ENCODE assay signal across 28 mouse cellular contexts in the genomic region with DNA sequence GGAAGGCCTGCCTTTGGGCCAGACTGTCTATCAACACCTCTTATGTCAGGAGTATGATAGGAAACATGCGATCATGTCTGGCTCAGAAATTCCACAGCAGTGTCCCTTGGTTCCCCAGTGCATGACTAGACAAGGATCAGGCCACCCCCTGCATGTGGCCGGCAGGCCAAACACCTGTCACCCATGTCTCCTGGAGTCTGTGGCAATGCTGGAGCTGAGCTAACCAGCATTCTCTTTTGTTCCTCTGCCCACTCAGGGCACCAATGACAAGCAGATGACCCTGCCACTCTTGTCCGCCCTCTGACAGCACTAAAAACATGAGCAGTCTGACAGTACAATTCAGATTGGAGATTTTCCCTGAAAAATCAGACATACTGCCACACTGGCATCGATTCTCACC. TPM values are rescaled to one million over a fixed set of nuclear protein-coding genes. Genes with fewer than 3 reads are reported as not detected.
DNase-seq lines count a peak whose midpoint lies in the region; ATAC-seq lines count a peak whose summit lies in the region.
"Had no signal": no experiment of that assay in that cellular context is flagged by ENCODE, and none has a peak within 500 bp of the region (broad histone marks: within the 10 kb centered on the region; RNA-seq: fewer than 3 reads in every experiment).

No protein-coding gene starts in this region.

- 86% methylated on average over 4 of the region's 4 CpGs for WGBS in forebrain, embryonic 10.5 days
- WGBS in forebrain, embryonic 15.5 days, result 86% methylated on average over 4 of the region's 4 CpGs
- WGBS in midbrain, embryonic 11.5 days, result 82% methylated on average over 4 of the region's 4 CpGs
- 71% methylated on average over 4 of the region's 4 CpGs for WGBS in midbrain, embryonic 14.5 days
- 84% methylated on average over 4 of the region's 4 CpGs for WGBS in limb, embryonic 10.5 days

- no peak for ATAC-seq in forebrain, embryonic 15.5 days (replicated peaks)
- ATAC-seq in midbrain, embryonic 11.5 days (ENCODE audit: low FRiP score), result no peak
- no peak for ATAC-seq in midbrain, embryonic 14.5 days (ENCODE audit: low FRiP score, low TSS enrichment)
- ATAC-seq: forebrain, embryonic 16.5 days; hindbrain, postnatal 0 days; midbrain, embryonic 13.5 days had no signal

- H3K27me3 ChIP-seq in forebrain, embryonic 10.5 days (ENCODE audit: poor library complexity, severe bottlenecking), result peaks cover 34% of the 10 kb centered on the region
- no peaks in the 10 kb centered on the region for H3K27me3 ChIP-seq in forebrain, embryonic 15.5 days
- H3K27me3 ChIP-seq in midbrain, embryonic 11.5 days (ENCODE audit: control insufficient read depth, insufficient read depth, low read length), result no peaks in the 10 kb centered on the region; the same call in 1 of the 2 replicates
- H3K27me3 ChIP-seq in midbrain, embryonic 14.5 days (ENCODE audit: control insufficient read depth, insufficient read depth, low read length), result 0 out of 2 replicates have a peak, but pooled peaks cover 10% of the 10 kb centered on the region
- 0 out of 2 replicates have a peak, but pooled peaks cover 5% of the 10 kb centered on the region for H3K27me3 ChIP-seq in limb, embryonic 10.5 days (ENCODE audit: low read depth, poor library complexity, severe bottlenecking)
- H3K27me3 ChIP-seq: neural tube, embryonic 12.5 days had no signal

- H3K4me1 ChIP-seq in forebrain, embryonic 10.5 days, result peaks cover 71% of the 10 kb centered on the region
- H3K4me1 ChIP-seq in forebrain, embryonic 15.5 days, result peaks cover 30% of the 10 kb centered on the region
- peaks cover 14% of the 10 kb centered on the region for H3K4me1 ChIP-seq in midbrain, embryonic 11.5 days (ENCODE audit: control insufficient read depth, insufficient read depth, low read length)
- peaks cover 16% of the 10 kb centered on the region for H3K4me1 ChIP-seq in midbrain, embryonic 14.5 days (ENCODE audit: control insufficient read depth, insufficient read depth, low read length)
- peaks cover 81% of the 10 kb centered on the region for H3K4me1 ChIP-seq in limb, embryonic 10.5 days

- H3K27ac ChIP-seq in forebrain, embryonic 10.5 days, result peak overlapping the region; percentile 62
- no peak overlapping the region for H3K27ac ChIP-seq in forebrain, embryonic 15.5 days (replicated peaks)
- no peak overlapping the region for H3K27ac ChIP-seq in midbrain, embryonic 11.5 days (ENCODE audit: low read depth, low read length)
- H3K27ac ChIP-seq in midbrain, embryonic 14.5 days (replicated peaks; ENCODE audit: low read depth, low read length), result no peak overlapping the region
- H3K27ac ChIP-seq in limb, embryonic 10.5 days, result peak overlapping the region; percentile 72
- H3K27ac ChIP-seq: heart, adult 2 months; hindbrain, postnatal 0 days; intestine, embryonic 15.5 days; kidney, postnatal 0 days; lung, embryonic 15.5 days; midbrain, embryonic 13.5 days; neural tube, embryonic 12.5 days had no signal

- no peaks in the 10 kb centered on the region for H3K9me3 ChIP-seq in forebrain, embryonic 10.5 days
- H3K9me3 ChIP-seq in forebrain, embryonic 15.5 days, result no peaks in the 10 kb centered on the region
- no peaks in the 10 kb centered on the region for H3K9me3 ChIP-seq in midbrain, embryonic 11.5 days (ENCODE audit: control insufficient read depth, low read length)
- no peaks in the 10 kb centered on the region for H3K9me3 ChIP-seq in midbrain, embryonic 14.5 days (ENCODE audit: control insufficient read depth, low read length)
- H3K9me3 ChIP-seq in limb, embryonic 10.5 days (replicated peaks), result no peaks in the 10 kb centered on the region
- H3K9me3 ChIP-seq: G1E; heart, embryonic 12.5 days; intestine, embryonic 15.5 days; lung, embryonic 15.5 days; midbrain, embryonic 13.5 days; neural tube, embryonic 12.5 days had no signal

- H3K4me2 ChIP-seq in forebrain, embryonic 15.5 days (replicated peaks), result no peak overlapping the region
- no peak overlapping the region for H3K4me2 ChIP-seq in midbrain, embryonic 11.5 days
- H3K4me2 ChIP-seq in midbrain, embryonic 14.5 days (ENCODE audit: low read length), result no peak overlapping the region

- no peak overlapping the region for H3K9ac ChIP-seq in forebrain, embryonic 15.5 days (replicated peaks)
- no peak overlapping the region for H3K9ac ChIP-seq in midbrain, embryonic 11.5 days (ENCODE audit: low read length)
- H3K9ac ChIP-seq in midbrain, embryonic 14.5 days (replicated peaks; ENCODE audit: low read length), result no peak overlapping the region
- H3K9ac ChIP-seq: heart, embryonic 12.5 days; intestine, embryonic 15.5 days; lung, embryonic 15.5 days; midbrain, embryonic 13.5 days; neural tube, embryonic 12.5 days had no signal

- H3K36me3 ChIP-seq in forebrain, embryonic 10.5 days (replicated peaks), result no peaks in the 10 kb centered on the region
- no peaks in the 10 kb centered on the region for H3K36me3 ChIP-seq in forebrain, embryonic 15.5 days
- H3K36me3 ChIP-seq in midbrain, embryonic 11.5 days (ENCODE audit: control insufficient read depth, insufficient read depth, low read length), result no peaks in the 10 kb centered on the region
- no peaks in the 10 kb centered on the region for H3K36me3 ChIP-seq in midbrain, embryonic 14.5 days (ENCODE audit: control insufficient read depth, insufficient read depth, low read length)
- no peaks in the 10 kb centered on the region for H3K36me3 ChIP-seq in limb, embryonic 10.5 days
- H3K36me3 ChIP-seq: G1E; heart, embryonic 12.5 days; intestine, embryonic 15.5 days; lung, embryonic 15.5 days; midbrain, embryonic 13.5 days; neural tube, embryonic 12.5 days had no signal

- no peak overlapping the region for H3K4me3 ChIP-seq in forebrain, embryonic 10.5 days
- no peak overlapping the region for H3K4me3 ChIP-seq in forebrain, embryonic 15.5 days
- no peak overlapping the region for H3K4me3 ChIP-seq in midbrain, embryonic 11.5 days (ENCODE audit: low read depth, low read length)
- H3K4me3 ChIP-seq in midbrain, embryonic 14.5 days (replicated peaks; ENCODE audit: low read depth, low read length), result no peak overlapping the region
- H3K4me3 ChIP-seq in limb, embryonic 10.5 days, result no peak overlapping the region
- H3K4me3 ChIP-seq: heart, adult 2 months; heart, embryonic 12.5 days; intestine, embryonic 15.5 days; lung, embryonic 15.5 days; midbrain, embryonic 13.5 days; neural tube, embryonic 12.5 days had no signal

- no peak for DNase-seq in forebrain, embryonic 10.5 days (ENCODE audit: extremely low spot score, low spot score)
- DNase-seq in midbrain, embryonic 11.5 days (ENCODE audit: low spot score, missing footprints), result peak; percentile 75
- DNase-seq in midbrain, embryonic 14.5 days, result no peak
- DNase-seq in limb, embryonic 10.5 days (ENCODE audit: low spot score), result no peak
- DNase-seq in urinary bladder, postnatal 4 days (ENCODE audit: low spot score in 2 of 2), result no peak
- DNase-seq in left cerebral cortex, adult 8-10 months (ENCODE audit: low spot score in 2 of 2), result no peak
- DNase-seq in cerebellum, postnatal 10 days, result no peak
- DNase-seq: adrenal gland, adult 8-10 months; cerebellum, adult 8-10 months; cerebellum, postnatal 36 days; heart, adult 2 months; heart, postnatal 10 days; kidney, adult 8-10 months; kidney, postnatal 4 days; left cerebral cortex, postnatal 4 days; lung, postnatal 36 days had no signal

RNA-seq across cellular contexts. Expression of gene Dupd1, which starts 30.5 kb away (rescaled TPM):
- not detected in 2 replicates for polyA plus RNA-seq in forebrain, embryonic 10.5 days (2016; fragmentation: Nextera tagmentation; extraction: Ambion mirVana)
- polyA plus RNA-seq in forebrain, embryonic 15.5 days (2015; fragmentation: Nextera tagmentation; extraction: Ambion mirVana), result 0.22 TPM in 1 of 2 replicates, not detected in the other
- polyA plus RNA-seq in midbrain, embryonic 11.5 days (2014; fragmentation: Nextera tagmentation; extraction: Ambion mirVana), result not detected in 2 replicates
- not detected in 2 replicates for polyA plus RNA-seq in midbrain, embryonic 14.5 days (2014; fragmentation: Nextera tagmentation; extraction: Ambion mirVana)
- polyA plus RNA-seq in limb, embryonic 10.5 days (2016; fragmentation: Nextera tagmentation; extraction: Ambion mirVana), result 0.45 TPM in 1 of 2 replicates, not detected in the other
- not detected for total RNA-seq in left cerebral cortex, adult 8-10 months (2022)
- total RNA-seq: G1E; heart, adult 2 months; hindbrain, postnatal 0 days; left cerebral cortex, postnatal 4 days; megakaryocyte, adult 5-6 weeks had no signal
- polyA plus RNA-seq: G1E; hindbrain, embryonic 11.5 days; intestine, embryonic 15.5 days; kidney, postnatal 0 days; lung, embryonic 15.5 days; neural tube, embryonic 12.5 days had no signal

Comparison
In these comparisons a context has a peak if more than half of its experiments do, and no peak if none do; other contexts are left out.
1. H3K27ac ChIP-seq: peak in forebrain, embryonic 10.5 days (single experiment) and limb, embryonic 10.5 days (single experiment); none in forebrain, embryonic 15.5 days (single experiment), midbrain, embryonic 11.5 days (single experiment) and midbrain, embryonic 14.5 days (single experiment).